Mouse (Mus musculus): ENCODE data around the gene Hacd2. TPM values are rescaled to one million over a fixed set of nuclear protein-coding genes. Genes with fewer than 3 reads are reported as not detected.
A peak's percentile ranks its signal among the peaks of the same experiment; 100 is the strongest.

Hacd2 gene
- polyA plus RNA-seq, 1 experiment, result 87.6 TPM

- TF ChIP-seq POLR2A (IDR thresholded peaks at IDR 0.05; ENCODE audit: insufficient read depth, low read length) (no peak), EP300 (IDR thresholded peaks at IDR 0.05; ENCODE audit: insufficient read depth, low read depth, low read length) (no peak), CTCF (IDR thresholded peaks at IDR 0.05; ENCODE audit: low read depth, low read length) (no peak)
- no peaks in the 10 kb centered on the region for H3K36me3 ChIP-seq (ENCODE audit: control insufficient read depth, insufficient read depth, low read length, poor library complexity, severe bottlenecking)
- H3K9ac ChIP-seq (ENCODE audit: low read depth, poor library complexity, severe bottlenecking), result no peak overlapping the region
- peak overlapping the region; percentile 38 for H3K4me3 ChIP-seq (ENCODE audit: low read depth, low read length)
- H3K27me3 ChIP-seq (ENCODE audit: control insufficient read depth, insufficient read depth, low read length, poor library complexity, severe bottlenecking), result peaks cover 26% of the 10 kb centered on the region
- no peaks in the 10 kb centered on the region for H3K4me1 ChIP-seq (ENCODE audit: control insufficient read depth, insufficient read depth, low read length)
- no peaks in the 10 kb centered on the region for H3K9me3 ChIP-seq (replicated peaks; ENCODE audit: control insufficient read depth, insufficient read depth, low read length, poor library complexity, severe bottlenecking)
- H3K27ac ChIP-seq (ENCODE audit: insufficient read depth, low read length), result no peak overlapping the region
Observed at GRCm38 (mm10) chr16:35156832-35157231, 134.6 kb downstream of the Hacd2 start.

Other genes with a start within 250 kb of the Hacd2 start
- gene Adcy5, start 132.4 kb downstream of the Hacd2 start, polyA plus RNA-seq (2011; ENCODE audit: insufficient read depth, insufficient read length, low read depth, missing spikeins), result 0.50 and 1.2 TPM in 2 replicates

All from ES-Bruce4 (cell line).